Mouse (Mus musculus) R1 (cell line): ENCODE results near the gene Tmem183a.

Experiments
- DNase-seq: peaks from one replicate; pipeline ENCODE4 v3.0.0-alpha.2; 2018; ENCODE audit warnings: low read depth, low spot score

Tmem183a gene

GRCm38 (mm10) chr1:134345075-134345474 lies 16.7 kb downstream of the Tmem183a start:
- DNase-seq: no peak

GRCm38 (mm10) chr1:134344005-134344950 lies 17.5 kb downstream of the Tmem183a start:
- peak; percentile 95 for DNase-seq

GRCm38 (mm10) chr1:134343567-134343966 lies 18.2 kb downstream of the Tmem183a start:
- peak; percentile 34 for DNase-seq

GRCm38 (mm10) chr1:134342781-134343310 lies 18.9 kb downstream of the Tmem183a start:
- no peak for DNase-seq

- DNase-seq: no peak
Observed at GRCm38 (mm10) chr1:134342278-134342664, 19.5 kb downstream of the Tmem183a start.

- DNase-seq: no peak
Observed at GRCm38 (mm10) chr1:134341641-134342277, 20.0 kb downstream of the Tmem183a start.

GRCm38 (mm10) chr1:134339757-134340619 lies 21.8 kb downstream of the Tmem183a start:
- peak; percentile 87 for DNase-seq

- no peak for DNase-seq
Observed at GRCm38 (mm10) chr1:134339162-134339561, 22.6 kb downstream of the Tmem183a start.

GRCm38 (mm10) chr1:134336958-134337710 lies 24.6 kb downstream of the Tmem183a start:
- no peak for DNase-seq

- DNase-seq: peak; percentile 75
Observed at GRCm38 (mm10) chr1:134335924-134336810, 25.6 kb downstream of the Tmem183a start.

GRCm38 (mm10) chr1:134335211-134335923 lies 26.4 kb downstream of the Tmem183a start:
- DNase-seq: no peak

GRCm38 (mm10) chr1:134334111-134334827 lies 27.5 kb downstream of the Tmem183a start:
- no peak for DNase-seq

- no peak for DNase-seq
Observed at GRCm38 (mm10) chr1:134333371-134334110, 28.2 kb downstream of the Tmem183a start.

- DNase-seq: no peak
Observed at GRCm38 (mm10) chr1:134332770-134333271, 29.0 kb downstream of the Tmem183a start, which contains the start of gene Ppfia4. Gene Ppfia4 (minus strand): TSS chr1:134332928.

- peak; percentile 80 for DNase-seq
Observed at GRCm38 (mm10) chr1:134331879-134332635, 29.7 kb downstream of the Tmem183a start.

- peak; percentile 79 for DNase-seq
Observed at GRCm38 (mm10) chr1:134326841-134327346, 34.9 kb downstream of the Tmem183a start.
